Mouse (Mus musculus): ENCODE results near the gene Fbxl8.

GRCm38 (mm10) chr8:105235206-105235605 is 29.2 kb upstream of the Fbxl8 start:
- TF ChIP-seq CEBPB (IDR thresholded peaks at IDR 0.05; ENCODE audit: insufficient read depth, poor library complexity, severe bottlenecking) (no peak), POLR2A (IDR thresholded peaks at IDR 0.05; ENCODE audit: insufficient read length, low read depth) (no peak)

All from myocyte (in vitro differentiated cells).